Mouse (Mus musculus): Measurements from ENCODE around the gene Lbr. TPM values are rescaled to one million over a fixed set of nuclear protein-coding genes. Genes with fewer than 3 reads are reported as not detected.

Lbr gene
- polyA plus RNA-seq, 1 experiment from 2014 or later: 247 TPM

- Histone ChIP-seq H3K9ac (no peak overlapping the region), H3K4me2 (no peak overlapping the region), H3K9me3 (replicated peaks) (no peaks in the 10 kb centered on the region), H3K4me3 (replicated peaks) (no peak overlapping the region), H3K4me1 (replicated peaks) (peaks cover 13% of the 10 kb centered on the region), H3K27ac (no peak overlapping the region), H3K27me3 (peaks cover 8% of the 10 kb centered on the region; the same call in 1 of the 2 replicates), H3K36me3 (no peaks in the 10 kb centered on the region)
- ATAC-seq (ENCODE audit: low read depth) (no peak), DNase-seq (no peak)
- WGBS (ENCODE audit: insufficient replicate concordance): 74% methylated on average over 12 of the region's 12 CpGs
These were observed 8.9 kb upstream of the Lbr start for GRCm38 (mm10) chr1:181851521-181852310.

- Histone ChIP-seq H3K4me2 (no peak overlapping the region), H3K4me3 (replicated peaks) (no peak overlapping the region), H3K27me3 (peaks cover 8% of the 10 kb centered on the region; the same call in 1 of the 2 replicates), H3K9ac (no peak overlapping the region), H3K27ac (no peak overlapping the region), H3K4me1 (replicated peaks) (peaks cover 18% of the 10 kb centered on the region), H3K9me3 (replicated peaks) (no peaks in the 10 kb centered on the region), H3K36me3 (no peaks in the 10 kb centered on the region)
- 73% methylated on average over 4 of the region's 4 CpGs for WGBS (ENCODE audit: insufficient replicate concordance)
- ATAC-seq (ENCODE audit: low read depth) (no peak), DNase-seq (no peak)
These were observed 7.6 kb upstream of the Lbr start for GRCm38 (mm10) chr1:181850441-181850840.

- WGBS (ENCODE audit: insufficient replicate concordance): 90% methylated on average over 1 of the region's 1 CpGs
- DNase-seq: no peak
- Histone ChIP-seq H3K4me2 (no peak overlapping the region), H3K9me3 (replicated peaks) (no peaks in the 10 kb centered on the region), H3K36me3 (no peaks in the 10 kb centered on the region), H3K9ac (no peak overlapping the region), H3K27ac (no peak overlapping the region), H3K4me1 (replicated peaks) (peaks cover 34% of the 10 kb centered on the region), H3K4me3 (replicated peaks) (no peak overlapping the region), H3K27me3 (peaks cover 8% of the 10 kb centered on the region; the same call in 1 of the 2 replicates)
- ATAC-seq (ENCODE audit: low read depth): no peak
These were observed 5.4 kb upstream of the Lbr start for GRCm38 (mm10) chr1:181848210-181848609.

GRCm38 (mm10) chr1:181847396-181847795, 4.5 kb upstream of the Lbr start:
- peaks cover 30% of the 10 kb centered on the region for H3K4me1 ChIP-seq (replicated peaks)
- DNase-seq (no peak), ATAC-seq (ENCODE audit: low read depth) (no peak)
- no peak overlapping the region for H3K4me2 ChIP-seq
- no peaks in the 10 kb centered on the region for H3K9me3 ChIP-seq (replicated peaks)
- H3K9ac ChIP-seq: no peak overlapping the region
- no peaks in the 10 kb centered on the region for H3K36me3 ChIP-seq
- no peak overlapping the region for H3K4me3 ChIP-seq (replicated peaks)
- H3K27me3 ChIP-seq: no peaks in the 10 kb centered on the region; the same call in 1 of the 2 replicates
- H3K27ac ChIP-seq: no peak overlapping the region
- WGBS (ENCODE audit: insufficient replicate concordance): 74% methylated on average over 3 of the region's 3 CpGs

- Histone ChIP-seq H3K27ac (no peak overlapping the region), H3K27me3 (no peaks in the 10 kb centered on the region), H3K36me3 (no peaks in the 10 kb centered on the region), H3K9me3 (replicated peaks) (no peaks in the 10 kb centered on the region), H3K4me2 (no peak overlapping the region), H3K4me3 (replicated peaks) (no peak overlapping the region), H3K4me1 (replicated peaks) (peaks cover 28% of the 10 kb centered on the region), H3K9ac (no peak overlapping the region)
- no peak for ATAC-seq (ENCODE audit: low read depth)
- DNase-seq: no peak
- 39% methylated on average over 3 of the region's 3 CpGs for WGBS (ENCODE audit: insufficient replicate concordance)
These were observed 2.9 kb upstream of the Lbr start for GRCm38 (mm10) chr1:181845767-181846166.

- Histone ChIP-seq H3K27ac (no peak overlapping the region), H3K4me1 (replicated peaks) (peaks cover 32% of the 10 kb centered on the region), H3K4me2 (no peak overlapping the region), H3K9me3 (replicated peaks) (no peaks in the 10 kb centered on the region), H3K27me3 (no peaks in the 10 kb centered on the region), H3K9ac (no peak overlapping the region), H3K36me3 (0 out of 2 replicates have a peak, but pooled peaks cover under 1% of the 10 kb centered on the region), H3K4me3 (replicated peaks) (no peak overlapping the region)
- no peak for ATAC-seq (ENCODE audit: low read depth)
- DNase-seq: peak; percentile 17
- WGBS (ENCODE audit: insufficient replicate concordance): 80% methylated on average over 15 of the region's 15 CpGs
These were observed 2.2 kb upstream of the Lbr start for GRCm38 (mm10) chr1:181844874-181845547.

GRCm38 (mm10) chr1:181841864-181842672, 778 bp downstream of the Lbr start:
- Histone ChIP-seq H3K27me3 (no peaks in the 10 kb centered on the region), H3K4me1 (replicated peaks) (peaks cover 57% of the 10 kb centered on the region), H3K9ac (peak overlapping the region; percentile 99), H3K36me3 (peaks cover 29% of the 10 kb centered on the region), H3K4me2 (peak overlapping the region; percentile 74), H3K4me3 (replicated peaks) (peak overlapping the region; percentile 97), H3K9me3 (replicated peaks) (no peaks in the 10 kb centered on the region), H3K27ac (peak overlapping the region; percentile 98)
- peak; percentile 94 for ATAC-seq (ENCODE audit: low read depth)
- WGBS (ENCODE audit: insufficient replicate concordance): under 1% methylated on average over 93 of the region's 113 CpGs
- DNase-seq: peak; percentile 97

GRCm38 (mm10) chr1:181841396-181841795, 1.4 kb downstream of the Lbr start:
- Histone ChIP-seq H3K9ac (peak overlapping the region; percentile 99), H3K36me3 (peaks cover 36% of the 10 kb centered on the region), H3K4me1 (replicated peaks) (peaks cover 57% of the 10 kb centered on the region), H3K27me3 (no peaks in the 10 kb centered on the region), H3K4me3 (replicated peaks) (peak overlapping the region; percentile 97), H3K9me3 (replicated peaks) (no peaks in the 10 kb centered on the region), H3K27ac (peak overlapping the region; percentile 98), H3K4me2 (peak overlapping the region; percentile 74)
- 1% methylated on average over 16 of the region's 16 CpGs for WGBS (ENCODE audit: insufficient replicate concordance)
- DNase-seq (no peak), ATAC-seq (ENCODE audit: low read depth) (no peak; the same call in 1 of the 2 replicates)

GRCm38 (mm10) chr1:181839746-181840366, 3.0 kb downstream of the Lbr start:
- Histone ChIP-seq H3K9ac (peak overlapping the region; percentile 99), H3K27ac (peak overlapping the region; percentile 61)
- WGBS (ENCODE audit: insufficient replicate concordance): 7% methylated on average over 6 of the region's 6 CpGs

GRCm38 (mm10) chr1:181838111-181838510, 4.7 kb downstream of the Lbr start:
- WGBS (ENCODE audit: insufficient replicate concordance): 81% methylated on average over 5 of the region's 5 CpGs
- H3K36me3 ChIP-seq: peaks cover 69% of the 10 kb centered on the region
- H3K9me3 ChIP-seq (replicated peaks): no peaks in the 10 kb centered on the region
- H3K27ac ChIP-seq: 0 out of 2 replicates have a peak overlapping the region, but pooled peaks have one; percentile 20
- H3K4me2 ChIP-seq: 0 out of 2 replicates have a peak overlapping the region, but pooled peaks have one; percentile 74
- H3K27me3 ChIP-seq: no peaks in the 10 kb centered on the region
- H3K4me1 ChIP-seq (replicated peaks): peaks cover 32% of the 10 kb centered on the region
- no peak for DNase-seq
- H3K9ac ChIP-seq: no peak overlapping the region
- 0 out of 2 replicates have a peak overlapping the region, but pooled peaks have one; percentile 1 for H3K4me3 ChIP-seq (replicated peaks)
- no peak for ATAC-seq (ENCODE audit: low read depth)

More at GRCm38 (mm10) chr1:181839746-181840366, 3.0 kb downstream of the Lbr start:
- DNase-seq (peak; percentile 10), ATAC-seq (ENCODE audit: low read depth) (no peak)
- Histone ChIP-seq H3K4me2 (peak overlapping the region; percentile 74), H3K9me3 (replicated peaks) (no peaks in the 10 kb centered on the region), H3K4me3 (replicated peaks) (peak overlapping the region; percentile 97), H3K4me1 (replicated peaks) (peaks cover 47% of the 10 kb centered on the region), H3K36me3 (peaks cover 51% of the 10 kb centered on the region), H3K27me3 (no peaks in the 10 kb centered on the region)

All from liver, embryonic 13.5 days (tissue).